Mouse (Mus musculus) G1E (cell line): ENCODE measurements around the gene Srd5a1. TPM values are rescaled to one million over a fixed set of nuclear protein-coding genes. Genes with fewer than 3 reads are reported as not detected.

Source experiments
- ATAC-seq: 2 replicates; pipeline ENCODE4 v1.8.0; 2016; ENCODE audit warnings: mild to moderate bottlenecking; ENCODE audit not compliant: insufficient number of reproducible peaks, poor library complexity, low FRiP score, severe bottlenecking; ENCODE audit errors: extremely low read depth
- DNase-seq: peaks from one replicate; pipeline ENCODE4 v3.0.0; 2012; ENCODE audit warnings: low spot score
- H3K27me3 ChIP-seq: 2 replicates; pipeline ENCODE4 v1.6.1; 2012; ENCODE audit warnings: mild to moderate bottlenecking, low read length, inconsistent platforms; ENCODE audit not compliant: insufficient read depth
- H3K36me3 ChIP-seq: replicated peaks from 2 replicates; pipeline ENCODE3; 2012; ENCODE audit warnings: mild to moderate bottlenecking, inconsistent platforms
- H3K4me1 ChIP-seq: 2 replicates; pipeline ENCODE4 v1.6.1; 2012; ENCODE audit warnings: low read depth, low read length, inconsistent platforms, mixed read lengths; ENCODE audit not compliant: insufficient read depth
- H3K4me3 ChIP-seq: 2 replicates; pipeline ENCODE4 v1.5.1; 2012; ENCODE audit warnings: low read depth, mild to moderate bottlenecking, inconsistent platforms, low read length, moderate library complexity, mixed read lengths
- H3K9me3 ChIP-seq: replicated peaks from 2 replicates; pipeline ENCODE4 v1.6.1; 2012; ENCODE audit warnings: inconsistent platforms
- CTCF ChIP-seq: IDR thresholded peaks from 2 replicates; pipeline ENCODE4 v1.5.1; 2012; ENCODE audit warnings: low read depth, low read length, inconsistent platforms, mixed read lengths
- GATA1 ChIP-seq: IDR thresholded peaks from 2 replicates; pipeline ENCODE4 v1.6.1; 2012; ENCODE audit warnings: borderline replicate concordance, low read length, inconsistent platforms, mixed read lengths
- GATA2 ChIP-seq: IDR thresholded peaks from 2 replicates; pipeline ENCODE4 v1.6.1; 2012; ENCODE audit warnings: low read depth, low read length, inconsistent platforms, borderline replicate concordance
- POLR2AphosphoS5 ChIP-seq: IDR thresholded peaks from 2 replicates; pipeline ENCODE4 v1.6.1; 2012; ENCODE audit warnings: low read depth, low read length, inconsistent platforms; ENCODE audit not compliant: insufficient replicate concordance
- TAL1 ChIP-seq: conservative IDR thresholded peaks from 2 replicates; pipeline ENCODE4 v1.6.1; 2012; ENCODE audit warnings: low read depth, low read length, inconsistent platforms, mixed read lengths
- polyA plus RNA-seq: library from polyadenylated mRNA; stranded (reverse); fragments of >175 nt; gene quantifications from 2 replicates; pipeline ENCODE4 v1.2.3, GENCODE M21; 2012
- total RNA-seq, 2 experiments: library from RNA; stranded (forward) in 1 of 2; stranded (reverse) in 1 of 2; fragments of 200-1000 nt in 1 of 2; fragments of >200 nt in 1 of 2; fragmentation: Nextera tagmentation in 1 of 2; gene quantifications; 2 replicates each; pipeline ENCODE4 v1.2.3; 2014 to 2017

Gene Srd5a1
- total and polyA plus RNA-seq, 3 experiments, result 3.8 to 7.1 (median 6.8) TPM

DNA sequence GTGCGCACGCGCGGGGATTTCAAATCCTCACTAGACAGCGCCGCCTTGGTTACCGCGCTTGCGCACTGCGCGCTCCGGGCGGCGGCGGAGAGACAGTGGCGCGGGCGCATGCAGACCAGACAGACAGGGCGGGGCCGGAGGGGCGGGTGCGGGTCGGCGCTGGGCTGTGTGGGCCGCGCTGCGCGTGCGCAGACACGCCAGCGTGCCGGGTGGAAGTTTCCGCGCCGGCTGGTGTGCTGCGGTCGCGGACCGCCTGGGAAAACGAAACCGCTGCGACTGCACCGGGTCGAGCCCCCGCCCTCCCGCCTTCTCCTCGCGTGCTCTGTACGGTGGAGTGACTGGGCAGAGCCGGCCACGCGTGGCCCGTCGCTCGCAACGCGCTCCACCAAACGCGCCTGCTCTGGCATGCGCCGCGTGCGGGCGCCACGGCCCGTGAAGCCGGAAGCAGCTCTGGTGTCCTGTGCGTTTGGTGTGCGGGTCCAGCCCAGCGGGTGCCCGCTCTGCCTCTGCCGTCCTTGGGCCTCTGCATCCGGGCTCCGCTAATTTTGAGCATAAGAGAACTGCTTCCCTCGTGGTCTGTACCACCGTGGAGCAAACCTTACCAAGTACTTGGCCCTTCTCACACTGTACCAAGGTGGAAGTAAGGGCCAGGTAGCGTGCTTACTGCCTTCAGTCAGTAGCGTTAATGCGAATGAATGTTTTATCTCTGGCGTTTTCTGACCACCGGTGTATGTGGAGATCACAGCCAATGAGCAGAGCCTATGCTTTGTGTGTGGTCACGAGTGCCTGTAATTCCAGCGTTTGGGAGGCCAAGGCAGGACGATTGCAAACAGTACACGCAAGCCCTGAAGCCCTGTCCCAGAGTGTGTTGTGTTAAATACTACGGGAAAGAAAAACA lies 76.3 kb downstream of the Srd5a1 start:
- no peaks in the 10 kb centered on the region for H3K27me3 ChIP-seq
- peaks cover 52% of the 10 kb centered on the region for H3K4me1 ChIP-seq
- H3K36me3 ChIP-seq, result peaks cover 31% of the 10 kb centered on the region
- ATAC-seq, result peak; percentile 43
- TF ChIP-seq CTCF, result no peak
- TF ChIP-seq GATA2, result no peak
- TF ChIP-seq GATA1, result no peak
- TF ChIP-seq POLR2AphosphoS5, result no peak
- no peak for TF ChIP-seq TAL1
- H3K4me3 ChIP-seq, result peak overlapping the region; percentile 91
- no peaks in the 10 kb centered on the region for H3K9me3 ChIP-seq
- peak; percentile 94 for DNase-seq

DNA sequence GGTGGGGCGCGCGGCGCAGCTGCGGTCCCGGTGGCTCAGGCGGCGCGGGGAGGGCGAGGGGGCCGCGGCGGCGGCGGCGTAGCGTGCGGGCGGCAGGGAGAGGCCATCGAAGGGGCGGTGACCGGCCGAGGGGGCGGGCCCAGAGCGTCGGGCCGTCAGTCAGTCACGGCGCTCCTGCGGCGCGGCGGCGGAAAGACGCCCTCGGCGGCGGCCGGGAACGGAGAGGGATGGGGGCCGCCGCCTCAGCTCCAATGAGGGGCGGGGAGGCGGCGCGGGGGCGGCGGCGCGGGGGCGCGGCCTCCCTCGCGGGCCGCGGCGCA lies 76.9 kb downstream of the Srd5a1 start, which contains the start of gene Tent4a:
Tent4a (minus strand) TSS at position 284 of the 320 bp plus-strand sequence.
- TF ChIP-seq POLR2AphosphoS5, result no peak
- TF ChIP-seq TAL1, result no peak
- TF ChIP-seq GATA1, result no peak
- Histone ChIP-seq H3K27me3 (no peaks in the 10 kb centered on the region), H3K4me1 (peaks cover 54% of the 10 kb centered on the region), H3K36me3 (peaks cover 36% of the 10 kb centered on the region), H3K9me3 (no peaks in the 10 kb centered on the region), H3K4me3 (peak within 1 kb of the TSS; percentile 91)
- ATAC-seq, result peak; percentile 25
- DNase-seq, result peak; percentile 90

DNA sequence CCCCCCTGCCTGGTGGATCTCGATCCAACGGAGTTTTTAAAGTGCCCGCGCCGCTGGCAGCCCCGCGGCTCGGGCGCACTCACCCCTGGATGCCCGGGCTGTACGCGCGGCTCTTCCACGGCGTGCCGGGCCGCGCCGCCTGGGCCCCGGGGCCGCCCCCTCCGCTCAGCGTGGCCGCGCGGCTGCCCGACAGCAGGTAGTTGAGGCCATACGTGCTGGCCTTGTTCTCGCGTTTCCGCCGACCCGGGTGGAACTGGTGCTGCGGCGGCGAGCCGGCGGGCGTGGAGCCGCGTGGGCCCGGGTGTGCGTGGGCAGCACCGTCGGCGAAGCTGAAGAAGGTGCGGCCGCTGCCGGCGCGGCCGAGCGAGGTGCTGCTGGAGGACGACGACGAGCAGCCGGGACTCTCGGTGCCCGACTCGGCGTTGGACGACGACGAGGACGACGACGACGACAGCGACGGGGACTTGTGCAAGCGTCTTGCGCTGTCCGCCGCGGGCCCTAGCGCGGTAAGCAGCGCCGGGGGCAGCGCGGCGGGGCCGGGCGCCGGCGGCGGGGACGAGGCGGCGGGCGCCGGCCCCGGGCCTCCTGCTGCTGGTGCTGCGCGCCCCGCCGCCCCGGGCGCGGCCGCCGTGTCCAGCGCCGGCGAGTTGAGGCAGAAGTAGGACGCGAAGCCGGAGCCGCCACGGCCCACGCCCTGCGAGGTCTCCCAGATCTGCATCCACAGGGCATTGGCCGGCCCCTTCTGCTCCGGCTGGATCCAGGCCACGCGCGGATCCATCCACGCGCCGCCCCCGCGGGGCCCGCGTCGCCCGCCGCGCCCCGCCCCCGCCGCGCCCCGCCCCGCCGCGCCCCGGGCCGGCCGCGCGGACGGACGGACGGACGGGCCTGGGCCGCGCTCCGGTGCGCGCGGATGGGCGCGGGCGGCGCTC lies 77.6 kb downstream of the Srd5a1 start, which contains the start of gene Nsun2:
Nsun2 (plus strand) TSS at position 342 of the 929 bp plus-strand sequence.
- H3K36me3 ChIP-seq, result peaks cover 42% of the 10 kb centered on the region
- H3K27me3 ChIP-seq, result no peaks in the 10 kb centered on the region
- H3K9me3 ChIP-seq, result no peaks in the 10 kb centered on the region
- H3K4me3 ChIP-seq, result peak within 1 kb of the TSS; percentile 91
- no peak for TF ChIP-seq GATA2
- TF ChIP-seq POLR2AphosphoS5, result no peak
- TF ChIP-seq GATA1, result no peak
- no peak for TF ChIP-seq TAL1
- TF ChIP-seq CTCF, result no peak
- DNase-seq, result peak; percentile 42
- no peak for ATAC-seq
- peaks cover 52% of the 10 kb centered on the region for H3K4me1 ChIP-seq

DNA sequence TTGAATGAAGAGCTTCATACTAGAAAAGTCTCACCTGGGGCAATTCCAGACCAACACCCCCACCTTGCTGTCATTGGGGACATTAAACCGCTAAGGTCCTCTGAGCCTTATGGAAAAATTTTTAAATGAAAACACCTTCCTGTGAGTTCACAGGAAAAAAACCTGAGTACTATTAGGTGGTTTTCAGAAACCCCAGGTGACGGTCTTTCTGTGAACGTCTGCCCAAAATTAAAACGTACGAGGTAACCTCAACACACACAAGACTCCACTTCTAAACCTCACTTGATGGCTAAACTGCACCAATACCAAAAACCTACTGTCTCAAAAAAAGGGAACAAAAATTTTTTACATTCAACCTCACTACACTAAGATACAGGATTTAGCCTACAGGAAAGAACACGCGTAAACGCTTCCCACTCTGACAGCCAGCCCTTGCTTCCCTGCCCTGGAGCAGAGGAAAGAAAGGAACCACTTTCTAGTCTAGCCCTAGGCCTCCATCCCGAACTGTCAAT lies 78.3 kb downstream of the Srd5a1 start:
- TF ChIP-seq POLR2AphosphoS5 (no peak), GATA1 (no peak), TAL1 (no peak), CTCF (no peak), GATA2 (no peak)
- ATAC-seq (no peak), DNase-seq (no peak)
- Histone ChIP-seq H3K4me1 (peaks cover 49% of the 10 kb centered on the region), H3K4me3 (peak overlapping the region; percentile 91), H3K27me3 (no peaks in the 10 kb centered on the region), H3K36me3 (peaks cover 49% of the 10 kb centered on the region), H3K9me3 (no peaks in the 10 kb centered on the region)

DNA sequence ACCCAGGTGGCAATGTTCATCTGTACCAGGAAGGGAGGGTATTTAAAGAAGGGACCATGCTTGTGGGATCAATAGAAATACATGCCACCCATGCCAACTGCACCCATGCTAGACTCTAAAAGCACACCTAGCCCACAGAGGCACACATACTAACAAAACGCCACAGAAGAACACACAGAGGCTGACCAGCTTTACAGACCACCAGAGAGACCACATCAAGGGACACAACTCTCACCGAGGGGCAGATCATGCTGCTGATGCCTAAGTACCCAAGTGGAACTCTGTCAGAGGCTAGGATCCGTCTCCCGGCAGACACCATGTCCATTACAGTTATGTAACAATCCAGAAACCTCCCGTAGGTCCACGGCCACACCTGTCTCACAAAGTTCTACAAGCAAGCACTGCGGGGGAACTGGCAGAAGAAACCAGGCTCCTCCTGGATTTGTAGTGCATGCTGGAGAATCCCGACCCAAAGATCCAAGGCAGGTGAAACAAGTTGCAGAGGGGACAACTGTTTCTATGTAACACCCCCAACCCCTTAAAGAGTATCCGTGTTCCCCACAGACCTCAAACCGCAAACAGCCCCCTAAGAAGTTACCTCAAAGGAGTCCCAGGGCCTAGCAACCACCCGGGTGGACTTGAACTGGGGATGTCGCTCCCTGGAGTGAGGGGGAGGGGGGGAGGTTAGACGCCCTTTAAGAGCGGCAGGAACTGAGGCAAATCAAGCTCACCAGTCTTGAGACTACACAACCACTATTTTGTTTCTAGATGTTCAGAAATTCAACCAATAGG lies 78.9 kb downstream of the Srd5a1 start:
- H3K4me3 ChIP-seq, result peak overlapping the region; percentile 91
- H3K4me1 ChIP-seq, result peaks cover 52% of the 10 kb centered on the region
- no peak for TF ChIP-seq GATA2
- no peak for TF ChIP-seq CTCF
- ATAC-seq, result no peak
- DNase-seq, result peak; percentile 33
- H3K27me3 ChIP-seq, result no peaks in the 10 kb centered on the region
- H3K36me3 ChIP-seq, result peaks cover 51% of the 10 kb centered on the region
- no peaks in the 10 kb centered on the region for H3K9me3 ChIP-seq
